8 mouse cellular contexts compared by ENCODE assay signal in genomic region chr11:40695103-40695502, GRCm38 (mm10). TPM values are rescaled to one million over a fixed set of nuclear protein-coding genes. Genes with fewer than 3 reads are reported as not detected.
DNase-seq lines count a peak whose midpoint lies in the region; ATAC-seq lines count a peak whose summit lies in the region.

Mat2b (minus strand) TSS chr11:40695203.

- peak within 1 kb of the TSS; percentile 76 for H3K4me3 ChIP-seq in kidney, embryonic 16.5 days (ENCODE audit: low read length)
- peak within 1 kb of the TSS; percentile 89 for H3K4me3 ChIP-seq in intestine, embryonic 16.5 days (ENCODE audit: low read length)
- H3K4me3 ChIP-seq in midbrain, embryonic 10.5 days = peak within 1 kb of the TSS; percentile 88

- ATAC-seq in kidney, embryonic 16.5 days (ENCODE audit: low FRiP score, low TSS enrichment) = no peak
- no peak for ATAC-seq in intestine, embryonic 16.5 days

- H3K4me2 ChIP-seq in kidney, embryonic 16.5 days (replicated peaks; ENCODE audit: low read depth, low read length) = peak within 1 kb of the TSS; percentile 86
- peak within 1 kb of the TSS; percentile 86 for H3K4me2 ChIP-seq in intestine, embryonic 16.5 days (ENCODE audit: low read depth, low read length)

- H3K36me3 ChIP-seq in kidney, embryonic 16.5 days (ENCODE audit: insufficient read depth, low read length) = peaks cover 4% of the 10 kb centered on the region; the same call in 1 of the 2 replicates
- H3K36me3 ChIP-seq in intestine, embryonic 16.5 days (ENCODE audit: control insufficient read depth, insufficient read depth, low read length) = no peaks in the 10 kb centered on the region
- H3K36me3 ChIP-seq in midbrain, embryonic 10.5 days = peaks cover 8% of the 10 kb centered on the region

- H3K4me1 ChIP-seq in kidney, embryonic 16.5 days (ENCODE audit: insufficient read depth, low read length) = peaks cover 16% of the 10 kb centered on the region
- H3K4me1 ChIP-seq in intestine, embryonic 16.5 days (ENCODE audit: control insufficient read depth, insufficient read depth, low read length) = peaks cover 12% of the 10 kb centered on the region
- peaks cover 31% of the 10 kb centered on the region for H3K4me1 ChIP-seq in midbrain, embryonic 10.5 days

- 84% methylated on average over 8 of the region's 9 CpGs for WGBS in kidney, embryonic 16.5 days
- WGBS in intestine, embryonic 16.5 days = 85% methylated on average over 9 of the region's 9 CpGs
- 89% methylated on average over 9 of the region's 9 CpGs for WGBS in midbrain, embryonic 10.5 days

- peaks cover 5% of the 10 kb centered on the region; the same call in 1 of the 2 replicates for H3K9me3 ChIP-seq in kidney, embryonic 16.5 days (ENCODE audit: low read length)
- no peaks in the 10 kb centered on the region for H3K9me3 ChIP-seq in intestine, embryonic 16.5 days (ENCODE audit: control insufficient read depth, low read length)
- H3K9me3 ChIP-seq in midbrain, embryonic 10.5 days (replicated peaks) = no peaks in the 10 kb centered on the region

- no peaks in the 10 kb centered on the region for H3K27me3 ChIP-seq in kidney, embryonic 16.5 days (ENCODE audit: insufficient read depth, low read length)
- no peaks in the 10 kb centered on the region for H3K27me3 ChIP-seq in intestine, embryonic 16.5 days (replicated peaks; ENCODE audit: control insufficient read depth, insufficient read depth, low read length)
- H3K27me3 ChIP-seq in midbrain, embryonic 10.5 days (ENCODE audit: low read depth, poor library complexity, severe bottlenecking) = no peaks in the 10 kb centered on the region

- peak within 1 kb of the TSS; percentile 98 for H3K27ac ChIP-seq in kidney, embryonic 16.5 days (ENCODE audit: low read length)
- peak within 1 kb of the TSS; percentile 96 for H3K27ac ChIP-seq in intestine, embryonic 16.5 days (ENCODE audit: low read length)
- peak within 1 kb of the TSS; percentile 98 for H3K27ac ChIP-seq in midbrain, embryonic 10.5 days (replicated peaks)

- peak within 1 kb of the TSS; percentile 86 for H3K9ac ChIP-seq in kidney, embryonic 16.5 days (replicated peaks; ENCODE audit: low read length)
- peak within 1 kb of the TSS; percentile 85 for H3K9ac ChIP-seq in intestine, embryonic 16.5 days (ENCODE audit: low read depth, low read length)

- DNase-seq in kidney, postnatal 4 days = no peak
- no peak for DNase-seq in adrenal gland, postnatal 4 days (ENCODE audit: low spot score in 2 of 2)
- no peak for DNase-seq in gastrocnemius, postnatal 25 days
- DNase-seq in midbrain, embryonic 10.5 days (ENCODE audit: low spot score) = no peak
- no peak for DNase-seq in right cerebral cortex, postnatal 36 days (ENCODE audit: low spot score in 2 of 2)
- DNase-seq in right cerebral cortex, adult 18-20 months = no peak

RNA-seq across cellular contexts. Expression of gene Mat2b, which starts in this region (rescaled TPM):
- 115 TPM in 2 replicates for polyA plus RNA-seq in kidney, embryonic 16.5 days (2015; fragmentation: Nextera tagmentation; extraction: Ambion mirVana)
- 100 to 1,000 TPM; 106 to 109 TPM for total RNA-seq in adrenal gland, postnatal 4 days (2021)
- total RNA-seq in gastrocnemius, postnatal 25 days (2021) = 10 to 100 TPM; 55.6 to 58.6 TPM
- 94.2 and 95.9 TPM in 2 replicates for polyA plus RNA-seq in intestine, embryonic 16.5 days (2015; fragmentation: Nextera tagmentation; extraction: Ambion mirVana)
- 100 and 103 TPM in 2 replicates for polyA plus RNA-seq in midbrain, embryonic 10.5 days (2016; fragmentation: Nextera tagmentation; extraction: Ambion mirVana)
